Mouse (Mus musculus) liver, embryonic 14.5 days (tissue): ENCODE results near the gene 1700123O20Rik. TPM values are rescaled to one million over a fixed set of nuclear protein-coding genes. Genes with fewer than 3 reads are reported as not detected.

Experiments used
- ATAC-seq: fragments of 200-750 bp; cut with Nextera tagmentation; 2 replicates; pipeline ENCODE4 v1.8.0; 2017; ENCODE audit warnings: moderate number of reproducible peaks, mild to moderate bottlenecking, moderate library complexity; ENCODE audit not compliant: insufficient read depth
- DNase-seq, 3 experiments: peaks; one replicate each; pipeline ENCODE4 v3.0.0-alpha.2; 2012 to 2013; ENCODE audit warnings: low read depth in 3 of 3, low spot score in 3 of 3
- H3K27ac ChIP-seq: fragments of 300-500 bp; sonication (generic); 2 replicates; pipeline ENCODE4 v1.5.1; 2014; ENCODE audit warnings: moderate library complexity, mild to moderate bottlenecking, control low read depth, inconsistent platforms
- H3K27me3 ChIP-seq: fragments of 300-500 bp; sonication (generic); 2 replicates; pipeline ENCODE4 v1.6.1; 2014; ENCODE audit warnings: mild to moderate bottlenecking, low read length, moderate library complexity; ENCODE audit not compliant: control insufficient read depth, insufficient read depth
- H3K36me3 ChIP-seq: fragments of 300-500 bp; sonication (generic); replicated peaks from 2 replicates; pipeline ENCODE4 v1.6.1; 2014; ENCODE audit warnings: low read depth; ENCODE audit not compliant: control insufficient read depth, insufficient read depth
- H3K4me1 ChIP-seq, 2 experiments: fragments of 200-500 bp in 1 of 2; fragments of 300-500 bp in 1 of 2; sonication (generic) in 1 of 2; replicated peaks; 2 replicates each; pipeline ENCODE4 v1.6.1; 2012 to 2014; ENCODE audit warnings: antibody characterized with exemption in 1 of 2, inconsistent platforms in 1 of 2, low read length in 1 of 2; ENCODE audit not compliant: control insufficient read depth in 2 of 2, insufficient read depth in 2 of 2
- H3K4me2 ChIP-seq: fragments of 300-500 bp; sonication (generic); 2 replicates; pipeline ENCODE4 v1.6.1; 2014; ENCODE audit warnings: low read depth, mild to moderate bottlenecking, control low read depth, moderate library complexity
- H3K4me3 ChIP-seq, 2 experiments: fragments of 200-500 bp in 1 of 2; fragments of 300-500 bp in 1 of 2; sonication (generic) in 1 of 2; 2 replicates each; pipeline ENCODE4 v1.5.1; 2012 to 2014; ENCODE audit warnings: low read depth in 2 of 2, low read length in 2 of 2, mild to moderate bottlenecking in 2 of 2, control low read depth in 1 of 2, inconsistent platforms in 1 of 2, moderate library complexity in 1 of 2; ENCODE audit not compliant: insufficient read depth in 1 of 2
- H3K9ac ChIP-seq: fragments of 300-500 bp; sonication (generic); replicated peaks from 2 replicates; pipeline ENCODE4 v1.6.1; 2014; ENCODE audit warnings: mild to moderate bottlenecking, control low read depth, moderate library complexity
- H3K9me3 ChIP-seq: fragments of 300-500 bp; sonication (generic); 2 replicates; pipeline ENCODE4 v1.6.1; 2016; ENCODE audit warnings: low read length, mixed read lengths; ENCODE audit not compliant: control insufficient read depth
- CTCF ChIP-seq: IDR thresholded peaks from 2 replicates; pipeline ENCODE4 v1.5.1; 2016; ENCODE audit warnings: antibody characterized with exemption, low read depth, control low read depth
- EP300 ChIP-seq: IDR thresholded peaks from 2 replicates; pipeline ENCODE4 v1.6.1; 2016; ENCODE audit warnings: antibody characterized with exemption, low read depth
- WGBS: fragments of 180-500 bp; shearing (Covaris S2); extraction: QIAGEN DNeasy Blood & Tissue Kit; methylation state at CpG from one replicate; pipeline ENCODE4 v1.1.7; 2014; ENCODE audit not compliant: insufficient replicate concordance; 5-methylcytosine and 5-hydroxymethylcytosine counted together
- polyA plus RNA-seq, 2 experiments: library from polyadenylated mRNA; depleted of rRNA in 1 of 2; stranded (reverse) in 1 of 2; unstranded in 1 of 2; fragments of >200 nt; fragmentation: Nextera tagmentation in 1 of 2; extraction: Ambion mirVana in 1 of 2; gene quantifications; 2 replicates each; pipeline versions ENCODE4 v1.2.1 to v1.2.3; 2012 to 2014

1700123O20Rik gene
- polyA plus RNA-seq, 2 experiments, result 33.6 to 39.9 TPM

- no peaks in the 10 kb centered on the region for H3K9me3 ChIP-seq
- DNase-seq (no peak), ATAC-seq (no peak)
- 0 out of 4 replicates have a peak, but pooled peaks cover 0 to 3% of the 10 kb centered on the region in 2 experiments for H3K4me1 ChIP-seq
- no peak for TF ChIP-seq EP300
- TF ChIP-seq CTCF, result peak; percentile 56
- no peak overlapping the region for H3K27ac ChIP-seq
- peaks cover 90% of the 10 kb centered on the region for H3K36me3 ChIP-seq
- H3K4me3 ChIP-seq, result no peak overlapping the region
- H3K27me3 ChIP-seq, result no peaks in the 10 kb centered on the region
- no peak overlapping the region for H3K4me2 ChIP-seq
- WGBS, result 87% methylated on average over 8 of the region's 8 CpGs
- H3K9ac ChIP-seq, result no peak overlapping the region
Measured at GRCm38 (mm10) chr14:54646898-54647636, 38.9 kb upstream of the 1700123O20Rik start.

- Histone ChIP-seq H3K36me3 (peaks cover 82% of the 10 kb centered on the region), H3K4me1 (peaks cover 8 to 11% of the 10 kb centered on the region in 2 experiments), H3K27ac (no peak overlapping the region), H3K9me3 (no peaks in the 10 kb centered on the region), H3K4me2 (no peak overlapping the region), H3K27me3 (no peaks in the 10 kb centered on the region), H3K9ac (no peak overlapping the region), H3K4me3 (no peak overlapping the region)
- ATAC-seq (no peak), DNase-seq (no peak)
- WGBS, result 30% methylated on average over 4 of the region's 4 CpGs
- TF ChIP-seq CTCF (no peak), EP300 (no peak)
Measured at GRCm38 (mm10) chr14:54647900-54648299, 38.1 kb upstream of the 1700123O20Rik start.

- H3K27me3 ChIP-seq, result no peaks in the 10 kb centered on the region
- ATAC-seq, result peak; percentile 58
- 50% methylated on average over 23 of the region's 23 CpGs for WGBS
- no peak overlapping the region for H3K27ac ChIP-seq
- TF ChIP-seq CTCF (peak; percentile 96), EP300 (no peak)
- peaks cover 14 to 19% of the 10 kb centered on the region in 2 experiments for H3K4me1 ChIP-seq
- no peaks in the 10 kb centered on the region for H3K9me3 ChIP-seq
- no peak overlapping the region for H3K4me3 ChIP-seq
- H3K36me3 ChIP-seq, result peaks cover 60% of the 10 kb centered on the region
- DNase-seq, result peak; percentile 85 to 89 (median 86)
- H3K4me2 ChIP-seq, result no peak overlapping the region
- no peak overlapping the region for H3K9ac ChIP-seq
Measured at GRCm38 (mm10) chr14:54650621-54651454, 35.2 kb upstream of the 1700123O20Rik start.

GRCm38 (mm10) chr14:54651556-54651955, 34.5 kb upstream of the 1700123O20Rik start:
- H3K9me3 ChIP-seq, result no peaks in the 10 kb centered on the region
- WGBS, result 68% methylated on average over 4 of the region's 4 CpGs
- no peak overlapping the region for H3K27ac ChIP-seq
- no peaks in the 10 kb centered on the region for H3K27me3 ChIP-seq
- DNase-seq, result no peak
- H3K4me2 ChIP-seq, result no peak overlapping the region
- no peak overlapping the region for H3K4me3 ChIP-seq
- 0 out of 2 replicates have a peak, but pooled peaks have one; percentile 2 for ATAC-seq
- H3K36me3 ChIP-seq, result peaks cover 59% of the 10 kb centered on the region
- peaks cover 14 to 19% of the 10 kb centered on the region in 2 experiments for H3K4me1 ChIP-seq
- no peak overlapping the region for H3K9ac ChIP-seq
- TF ChIP-seq CTCF (no peak), EP300 (no peak)

- Histone ChIP-seq H3K27me3 (no peaks in the 10 kb centered on the region), H3K4me1 (peaks cover 14 to 19% of the 10 kb centered on the region in 2 experiments), H3K4me3 (peak overlapping the region; percentile 62 to 98), H3K27ac (peak overlapping the region; percentile 65), H3K9me3 (no peaks in the 10 kb centered on the region), H3K4me2 (peak overlapping the region; percentile 91), H3K9ac (peak overlapping the region; percentile 58), H3K36me3 (peaks cover 57% of the 10 kb centered on the region)
- 5% methylated on average over 7 of the region's 7 CpGs for WGBS
- DNase-seq (no peak), ATAC-seq (no peak)
- TF ChIP-seq EP300 (no peak), CTCF (no peak)
Measured at GRCm38 (mm10) chr14:54652787-54653186, 33.2 kb upstream of the 1700123O20Rik start.
